Mouse (Mus musculus): ENCODE data around the gene Sdf2l1. TPM values are rescaled to one million over a fixed set of nuclear protein-coding genes. Genes with fewer than 3 reads are reported as not detected.

Sdf2l1 gene
- polyA plus RNA-seq, 1 experiment from 2014 or later: 114 TPM

DNA sequence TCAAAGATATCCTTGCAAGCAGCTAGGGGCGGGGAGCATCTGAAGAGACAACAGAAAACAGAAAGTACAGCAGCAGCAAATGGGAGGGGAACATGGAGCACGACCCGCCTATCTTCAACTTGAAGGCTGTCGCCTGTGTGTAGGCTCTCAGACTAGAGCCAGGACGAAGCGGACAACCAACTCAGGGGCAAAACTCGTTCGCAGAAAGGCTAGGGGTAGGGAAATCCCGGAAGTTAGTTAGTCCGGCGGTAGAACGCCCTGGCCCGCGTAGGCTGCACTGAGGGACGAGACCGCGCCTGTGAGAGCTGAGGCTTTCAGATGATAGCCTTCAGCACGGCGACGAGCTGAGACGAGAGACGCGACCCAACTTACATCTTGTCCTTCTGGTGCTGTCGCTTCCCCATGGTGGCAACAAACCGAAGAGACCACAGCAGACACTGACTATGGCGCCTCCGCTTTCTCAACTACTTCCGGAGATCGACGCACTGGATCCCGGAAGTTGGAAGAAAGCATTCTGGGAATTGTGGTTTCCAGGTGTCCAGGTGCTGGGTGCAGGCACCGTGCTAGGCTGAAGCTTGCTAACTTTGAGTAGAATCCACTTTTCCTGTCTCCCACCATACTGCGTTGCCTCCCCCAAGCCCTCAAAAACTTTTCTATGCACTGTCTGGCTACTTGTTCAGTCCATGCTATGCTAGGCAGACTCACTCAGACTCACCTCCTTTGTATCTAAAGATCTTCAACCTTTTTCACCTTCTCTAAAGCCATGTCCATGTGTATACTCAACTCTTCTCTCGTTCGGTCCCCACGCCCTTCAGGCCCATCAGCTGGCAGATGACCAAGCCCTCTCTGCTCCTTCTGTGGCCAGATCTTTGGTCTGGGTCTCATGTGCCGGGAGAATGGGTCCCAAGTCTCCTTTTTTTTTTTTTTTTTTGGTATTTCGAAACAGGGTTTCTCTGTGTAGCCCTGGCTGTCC lies 21.1 kb downstream of the Sdf2l1 start, which contains the start of gene Ppil2:
Ppil2 (minus strand) TSS at position 487 of the 973 bp plus-strand sequence.
- no peaks in the 10 kb centered on the region for H3K9me3 ChIP-seq
- peak within 1 kb of the TSS; percentile 87 for H3K27ac ChIP-seq
- peaks cover 10% of the 10 kb centered on the region for H3K4me1 ChIP-seq (replicated peaks)
- peak; percentile 78 for DNase-seq (ENCODE audit: low spot score)
- H3K4me3 ChIP-seq: peak within 1 kb of the TSS; percentile 75
- no peaks in the 10 kb centered on the region for H3K27me3 ChIP-seq (ENCODE audit: insufficient read depth, poor library complexity, severe bottlenecking)
- 11% methylated on average over 38 of the region's 38 CpGs for WGBS
- peaks cover 72% of the 10 kb centered on the region for H3K36me3 ChIP-seq

DNA sequence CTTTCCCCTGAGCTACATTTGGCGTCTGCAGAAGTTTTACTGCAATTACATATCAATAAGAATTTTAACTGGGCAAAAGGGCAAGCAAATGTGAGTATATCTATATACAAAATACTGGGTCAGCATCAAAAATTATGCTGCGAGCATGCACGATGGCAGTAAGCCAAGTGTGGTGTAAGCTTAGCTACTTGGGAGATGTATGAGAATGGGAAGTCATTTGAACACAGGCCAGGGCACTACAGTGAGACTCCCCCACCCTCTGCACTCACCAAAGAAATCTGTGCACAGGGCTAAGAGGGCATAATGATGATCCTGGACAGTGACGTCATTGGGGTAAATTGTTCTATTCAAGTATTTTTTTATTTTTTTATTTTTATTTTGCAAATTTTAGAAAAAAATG lies 27.6 kb downstream of the Sdf2l1 start:
- H3K4me1 ChIP-seq (replicated peaks): peaks cover 2% of the 10 kb centered on the region
- 96% methylated on average over 4 of the region's 4 CpGs for WGBS
- peaks cover 96% of the 10 kb centered on the region for H3K36me3 ChIP-seq

DNA sequence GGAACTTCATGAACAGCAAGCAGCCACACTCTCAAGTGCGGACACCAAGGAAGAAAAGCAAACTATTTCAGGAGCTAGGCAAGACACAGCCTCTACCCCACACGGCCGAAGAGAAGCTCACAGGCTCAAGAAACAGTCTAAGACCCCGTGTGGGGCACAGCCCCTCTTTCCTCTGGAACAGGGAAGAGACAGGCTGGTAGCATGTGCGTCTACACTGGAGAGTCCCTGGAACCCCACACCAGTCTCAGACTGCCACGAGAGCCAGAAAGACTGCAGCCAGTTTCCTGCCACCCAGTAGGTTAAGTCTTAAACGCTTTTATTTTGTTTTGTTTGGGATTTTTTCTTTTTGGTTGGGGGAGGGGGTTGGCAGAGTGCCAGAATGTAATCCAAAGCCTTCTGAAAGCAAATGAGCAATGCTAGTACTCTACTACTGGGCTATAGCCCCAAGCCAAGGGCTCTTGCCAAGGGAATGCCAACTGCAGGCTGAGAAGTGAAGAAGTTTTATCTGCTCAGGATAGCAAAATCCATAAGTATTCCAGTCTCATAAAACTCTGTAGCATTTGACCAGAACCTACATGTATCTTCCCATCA lies 29.5 kb downstream of the Sdf2l1 start:
- Histone ChIP-seq H3K27me3 (ENCODE audit: insufficient read depth, poor library complexity, severe bottlenecking) (no peaks in the 10 kb centered on the region), H3K9me3 (no peaks in the 10 kb centered on the region), H3K36me3 (peaks cover 98% of the 10 kb centered on the region), H3K4me3 (no peak overlapping the region), H3K4me1 (replicated peaks) (no peaks in the 10 kb centered on the region), H3K27ac (no peak overlapping the region)
- WGBS: 86% methylated on average over 7 of the region's 7 CpGs
- DNase-seq (ENCODE audit: low spot score): no peak

More for the DNA sequence above, 27.6 kb downstream of the Sdf2l1 start:
- H3K4me3 ChIP-seq: no peak overlapping the region
- DNase-seq (ENCODE audit: low spot score): no peak
- no peaks in the 10 kb centered on the region for H3K27me3 ChIP-seq (ENCODE audit: insufficient read depth, poor library complexity, severe bottlenecking)
- no peak overlapping the region for H3K27ac ChIP-seq
- H3K9me3 ChIP-seq: no peaks in the 10 kb centered on the region

DNA sequence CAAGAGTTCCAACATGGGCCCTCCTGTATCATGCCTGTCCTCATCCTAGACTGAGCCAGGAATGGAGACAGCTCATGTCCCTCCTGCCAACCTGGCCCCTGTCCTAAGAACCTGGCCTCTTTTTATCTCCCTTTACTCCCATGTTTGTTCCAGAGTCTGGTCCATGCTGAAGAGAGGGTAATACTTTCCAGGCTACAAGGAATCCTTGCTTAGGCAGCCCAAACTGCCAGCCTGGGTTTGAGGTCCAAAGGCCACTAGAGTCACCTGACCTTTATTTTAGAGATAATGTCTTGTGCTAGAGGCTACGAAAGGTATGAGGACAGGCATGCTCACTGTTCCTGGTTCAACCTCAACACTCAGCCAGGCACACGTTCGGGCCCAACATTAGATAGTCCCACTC lies 35.2 kb downstream of the Sdf2l1 start:
- H3K4me1 ChIP-seq (replicated peaks): no peaks in the 10 kb centered on the region
- DNase-seq (ENCODE audit: low spot score): no peak
- H3K9me3 ChIP-seq: no peaks in the 10 kb centered on the region
- H3K36me3 ChIP-seq: peaks cover 99% of the 10 kb centered on the region
- 93% methylated on average over 3 of the region's 3 CpGs for WGBS
- no peaks in the 10 kb centered on the region for H3K27me3 ChIP-seq (ENCODE audit: insufficient read depth, poor library complexity, severe bottlenecking)
- no peak overlapping the region for H3K27ac ChIP-seq
- H3K4me3 ChIP-seq: no peak overlapping the region

DNA sequence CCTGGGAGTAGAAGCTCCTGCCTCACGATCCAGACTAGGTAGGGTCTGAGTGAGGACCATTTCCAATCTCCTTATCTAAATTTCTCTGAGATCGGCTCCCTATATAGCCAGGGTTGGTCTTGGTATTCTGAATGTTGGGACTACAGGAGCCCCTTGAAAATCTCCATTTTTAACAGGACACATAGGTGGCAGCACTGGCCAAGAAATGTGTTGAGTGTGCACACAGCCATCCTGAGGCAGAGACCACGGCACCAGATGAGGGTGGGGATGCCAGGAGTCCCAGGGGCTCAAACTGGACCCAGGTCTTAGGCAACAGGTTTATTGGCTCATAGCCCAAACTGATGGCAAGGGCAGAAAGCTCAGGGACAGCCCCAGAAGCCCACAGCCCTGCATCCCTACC lies 43.8 kb downstream of the Sdf2l1 start:
- Histone ChIP-seq H3K9me3 (no peaks in the 10 kb centered on the region), H3K4me3 (no peak overlapping the region), H3K27me3 (ENCODE audit: insufficient read depth, poor library complexity, severe bottlenecking) (no peaks in the 10 kb centered on the region), H3K4me1 (replicated peaks) (no peaks in the 10 kb centered on the region), H3K36me3 (peaks cover 100% of the 10 kb centered on the region), H3K27ac (no peak overlapping the region)
- DNase-seq (ENCODE audit: low spot score): no peak
- WGBS: 84% methylated on average over 3 of the region's 3 CpGs

DNA sequence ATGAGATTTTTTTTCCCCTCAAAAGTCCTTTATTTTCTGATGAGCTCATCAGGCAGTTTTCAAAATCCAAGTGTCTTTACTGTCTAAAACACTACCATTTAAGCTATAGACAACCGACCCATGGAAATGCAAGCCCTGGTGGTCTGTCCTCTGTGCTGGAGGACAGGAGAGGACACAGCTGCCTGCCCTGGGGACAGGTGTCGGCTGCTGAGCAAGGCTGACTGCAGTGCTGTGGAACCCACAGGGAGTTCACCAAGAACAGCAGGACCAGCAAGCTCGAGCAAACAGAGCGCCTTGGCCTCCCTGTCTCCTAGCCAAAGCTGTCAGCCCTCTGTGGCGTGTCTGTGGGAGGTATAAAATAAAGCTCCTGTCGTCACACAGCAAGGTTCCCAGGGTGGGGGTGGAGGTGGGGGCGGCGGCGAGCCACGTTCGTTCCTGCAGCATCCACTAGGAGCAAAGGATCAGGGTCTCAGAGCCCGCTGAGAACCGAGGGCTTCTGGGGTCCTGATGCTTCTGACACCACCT lies 45.5 kb downstream of the Sdf2l1 start:
- Histone ChIP-seq H3K27me3 (ENCODE audit: insufficient read depth, poor library complexity, severe bottlenecking) (no peaks in the 10 kb centered on the region), H3K9me3 (no peaks in the 10 kb centered on the region), H3K4me1 (replicated peaks) (no peaks in the 10 kb centered on the region), H3K36me3 (peaks cover 100% of the 10 kb centered on the region), H3K27ac (no peak overlapping the region), H3K4me3 (no peak overlapping the region)
- no peak for DNase-seq (ENCODE audit: low spot score)
- 76% methylated on average over 13 of the region's 13 CpGs for WGBS

DNA sequence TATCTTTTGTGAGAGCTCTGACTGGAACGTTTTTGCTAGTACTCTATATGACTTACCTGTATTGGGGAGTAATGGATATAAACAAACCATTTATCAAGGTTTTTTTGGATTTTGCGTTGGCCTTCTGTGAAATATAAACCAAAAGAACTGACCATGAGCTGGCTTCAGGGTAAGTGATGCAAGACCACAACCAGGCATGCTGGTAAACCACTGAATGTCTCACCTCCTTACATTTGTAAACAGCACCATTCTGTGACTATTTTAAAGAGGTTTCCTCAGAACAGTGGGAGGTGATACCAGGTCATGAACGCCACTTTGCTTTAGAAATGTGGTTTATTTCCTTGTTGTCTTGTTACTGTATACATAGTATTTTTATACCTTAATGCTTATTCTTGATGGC lies 45.9 kb downstream of the Sdf2l1 start:
- no peak overlapping the region for H3K27ac ChIP-seq
- no peak for DNase-seq (ENCODE audit: low spot score)
- WGBS: 90% methylated on average over 3 of the region's 3 CpGs
- H3K27me3 ChIP-seq (ENCODE audit: insufficient read depth, poor library complexity, severe bottlenecking): no peaks in the 10 kb centered on the region
- H3K4me1 ChIP-seq (replicated peaks): no peaks in the 10 kb centered on the region
- H3K4me3 ChIP-seq: no peak overlapping the region
- peaks cover 100% of the 10 kb centered on the region for H3K36me3 ChIP-seq
- no peaks in the 10 kb centered on the region for H3K9me3 ChIP-seq

DNA sequence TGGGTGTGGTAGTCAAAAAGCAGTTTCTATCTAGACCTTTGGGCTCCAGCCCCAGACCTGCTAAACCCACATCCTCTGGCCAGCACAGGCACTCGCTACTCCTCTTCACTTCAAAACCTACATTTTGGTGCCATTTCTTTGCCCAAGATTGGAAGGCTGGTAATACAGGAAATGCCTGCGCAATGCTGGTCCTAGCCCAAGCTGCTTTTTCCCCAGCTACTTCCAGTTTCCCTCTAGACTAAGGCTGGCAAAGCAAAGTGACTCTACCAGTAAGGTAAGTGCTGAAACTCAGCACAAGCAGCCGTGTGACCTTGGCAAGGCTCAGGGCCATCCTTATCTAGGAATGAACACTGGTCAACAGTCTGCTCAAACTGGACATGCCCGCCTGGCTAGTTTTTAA lies 46.5 kb downstream of the Sdf2l1 start:
- Histone ChIP-seq H3K27me3 (ENCODE audit: insufficient read depth, poor library complexity, severe bottlenecking) (no peaks in the 10 kb centered on the region), H3K27ac (no peak overlapping the region), H3K4me3 (no peak overlapping the region), H3K36me3 (peaks cover 100% of the 10 kb centered on the region), H3K9me3 (no peaks in the 10 kb centered on the region), H3K4me1 (replicated peaks) (no peaks in the 10 kb centered on the region)
- no peak for DNase-seq (ENCODE audit: low spot score)
- 92% methylated on average over 4 of the region's 4 CpGs for WGBS

DNA sequence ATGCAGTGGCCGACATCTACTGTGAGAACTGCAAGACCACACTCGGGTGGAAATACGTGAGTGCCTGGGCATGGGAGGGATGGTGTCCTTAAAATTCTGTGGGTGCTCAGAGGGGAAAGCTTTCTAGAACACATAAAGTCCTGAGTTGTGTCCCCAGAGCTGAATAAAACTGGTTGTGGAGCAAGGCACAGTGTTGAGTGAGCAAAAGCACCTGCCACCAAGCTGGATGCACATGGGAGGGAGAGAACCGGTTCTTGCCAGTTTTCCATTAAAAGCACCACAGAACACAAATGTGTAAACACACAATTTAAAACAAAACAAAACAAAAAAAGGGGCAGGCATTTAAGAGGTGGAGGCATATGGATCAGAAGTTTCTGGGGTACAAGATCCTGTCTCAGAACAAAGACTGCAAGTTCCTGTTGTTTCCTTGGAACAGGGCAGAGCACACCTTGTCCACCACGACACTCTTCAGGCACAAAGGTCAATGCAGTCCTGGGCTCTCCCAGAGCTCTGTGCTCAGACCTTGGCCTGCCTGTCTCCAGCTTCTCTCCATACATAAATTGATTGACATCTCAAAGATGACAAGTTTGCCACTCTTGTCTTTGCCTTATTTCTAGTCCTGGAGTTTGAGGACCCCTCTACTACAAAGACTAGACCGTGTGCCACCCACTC lies 49.9 kb downstream of the Sdf2l1 start:
- H3K36me3 ChIP-seq: peaks cover 98% of the 10 kb centered on the region
- WGBS: 92% methylated on average over 6 of the region's 6 CpGs
- DNase-seq (ENCODE audit: low spot score): no peak

More for the DNA sequence above, 49.9 kb downstream of the Sdf2l1 start:
- H3K27me3 ChIP-seq (ENCODE audit: insufficient read depth, poor library complexity, severe bottlenecking): no peaks in the 10 kb centered on the region
- H3K4me1 ChIP-seq (replicated peaks): no peaks in the 10 kb centered on the region
- H3K9me3 ChIP-seq: no peaks in the 10 kb centered on the region
- H3K4me3 ChIP-seq: no peak overlapping the region
- H3K27ac ChIP-seq: no peak overlapping the region

MicroRNA genes within 50 kb of the gene (microRNA counts, 519-probe panel; counts per million panel counts)
- microRNA mmu-miR-130b: 4,979 counts per million, percentile 94 among the panel's probes with 10 or more counts
- 3,546 counts per million, percentile 85 among the panel's probes with 10 or more counts for microRNA mmu-miR-301b

Other genes starting within 250 kb of the Sdf2l1 start
- gene Ppm1f, start 235.9 kb downstream of the Sdf2l1 start, polyA plus RNA-seq (2016; fragmentation: Nextera tagmentation; extraction: Ambion mirVana): 26.5 and 29.5 TPM in 2 replicates
- gene Mapk1, start 149.0 kb downstream of the Sdf2l1 start, polyA plus RNA-seq (2016; fragmentation: Nextera tagmentation; extraction: Ambion mirVana): 143 and 150 TPM in 2 replicates
- 103 and 104 TPM in 2 replicates for gene Ypel1, start 62.7 kb downstream of the Sdf2l1 start, polyA plus RNA-seq (2016; fragmentation: Nextera tagmentation; extraction: Ambion mirVana)
- 159 and 177 TPM in 2 replicates for gene Ppil2, start 21.1 kb downstream of the Sdf2l1 start, polyA plus RNA-seq (2016; fragmentation: Nextera tagmentation; extraction: Ambion mirVana)
- 146 and 175 TPM in 2 replicates for gene 2610318N02Rik, start 7.2 kb downstream of the Sdf2l1 start, polyA plus RNA-seq (2016; fragmentation: Nextera tagmentation; extraction: Ambion mirVana)
- gene Ydjc, start 12.2 kb upstream of the Sdf2l1 start, polyA plus RNA-seq (2016; fragmentation: Nextera tagmentation; extraction: Ambion mirVana): 7.8 and 10.1 TPM in 2 replicates
- gene Ccdc116, start 14.8 kb upstream of the Sdf2l1 start, polyA plus RNA-seq (2016; fragmentation: Nextera tagmentation; extraction: Ambion mirVana): 0.73 and 0.75 TPM in 2 replicates
- 394 and 407 TPM in 2 replicates for gene Ube2l3, start 70.3 kb upstream of the Sdf2l1 start, polyA plus RNA-seq (2016; fragmentation: Nextera tagmentation; extraction: Ambion mirVana)
- gene Rimbp3, start 76.2 kb upstream of the Sdf2l1 start, polyA plus RNA-seq (2016; fragmentation: Nextera tagmentation; extraction: Ambion mirVana): 1.6 and 1.9 TPM in 2 replicates
- gene Hic2, start 101.2 kb upstream of the Sdf2l1 start, polyA plus RNA-seq (2016; fragmentation: Nextera tagmentation; extraction: Ambion mirVana): 16.1 and 18.0 TPM in 2 replicates
- gene Tmem191c, start 143.7 kb upstream of the Sdf2l1 start, polyA plus RNA-seq (2016; fragmentation: Nextera tagmentation; extraction: Ambion mirVana): 7.2 and 11.1 TPM in 2 replicates
- 0.17 and 0.21 TPM in 2 replicates for gene Serpind1, start 199.0 kb upstream of the Sdf2l1 start, polyA plus RNA-seq (2016; fragmentation: Nextera tagmentation; extraction: Ambion mirVana)